Comparison of ENCODE assay signal across 9 mouse cellular contexts in the genomic region with DNA sequence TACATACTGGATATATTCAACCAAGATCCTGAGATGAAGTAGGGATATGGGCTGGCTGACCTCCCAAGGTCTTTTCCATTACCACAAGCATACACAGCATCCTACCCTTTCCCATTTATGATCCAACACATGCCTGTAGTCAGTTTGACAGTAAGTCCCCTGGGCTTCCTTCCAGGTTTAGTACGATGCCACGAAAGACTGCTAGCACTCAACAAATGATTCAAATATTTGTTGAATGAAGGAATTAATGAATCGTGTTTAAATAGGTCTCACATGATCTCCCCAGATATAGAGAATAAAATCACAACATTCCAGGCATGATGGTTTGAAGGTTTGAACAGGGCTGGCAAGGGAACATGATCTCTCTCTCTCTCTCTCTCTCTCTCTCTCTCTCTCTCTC. TPM values are rescaled to one million over a fixed set of nuclear protein-coding genes. Genes with fewer than 3 reads are reported as not detected.
DNase-seq lines count a peak whose midpoint lies in the region; ATAC-seq and TF ChIP-seq lines count a peak whose summit lies in the region.
"Had no signal": no experiment of that assay in that cellular context is flagged by ENCODE, and none has a peak within 500 bp of the region (broad histone marks: within the 10 kb centered on the region; RNA-seq: fewer than 3 reads in every experiment).

No protein-coding gene starts in this region.

- H3K4me1 ChIP-seq in embryonic facial prominence, embryonic 12.5 days, result no peaks in the 10 kb centered on the region
- peaks cover 10% of the 10 kb centered on the region for H3K4me1 ChIP-seq in embryonic facial prominence, embryonic 10.5 days
- 0 out of 2 replicates have a peak, but pooled peaks cover 4% of the 10 kb centered on the region for H3K4me1 ChIP-seq in lung, embryonic 14.5 days (ENCODE audit: insufficient read depth)
- H3K4me1 ChIP-seq in limb, embryonic 14.5 days (ENCODE audit: control insufficient read depth, insufficient read depth, low read length), result no peaks in the 10 kb centered on the region
- H3K4me1 ChIP-seq in stomach, embryonic 16.5 days (ENCODE audit: control insufficient read depth, insufficient read depth, low read length), result peaks cover 3% of the 10 kb centered on the region; the same call in 1 of the 2 replicates

- no peak for DNase-seq in embryonic facial prominence, embryonic 10.5 days (ENCODE audit: low spot score)
- peak; percentile 49 for DNase-seq in lung, embryonic 14.5 days
- DNase-seq in lung, postnatal 4 days, result no peak
- DNase-seq in limb, embryonic 14.5 days (ENCODE audit: low spot score), result peak; percentile 28
- DNase-seq in gastrocnemius, adult 18-20 months (ENCODE audit: low spot score), result no peak
- DNase-seq: right cerebral cortex, postnatal 25 days had no signal

- no peaks in the 10 kb centered on the region for H3K36me3 ChIP-seq in embryonic facial prominence, embryonic 12.5 days
- no peaks in the 10 kb centered on the region for H3K36me3 ChIP-seq in embryonic facial prominence, embryonic 10.5 days (replicated peaks)
- no peaks in the 10 kb centered on the region for H3K36me3 ChIP-seq in lung, embryonic 14.5 days (ENCODE audit: insufficient read depth)
- no peaks in the 10 kb centered on the region for H3K36me3 ChIP-seq in limb, embryonic 14.5 days (ENCODE audit: control insufficient read depth, insufficient read depth, low read length)
- no peaks in the 10 kb centered on the region for H3K36me3 ChIP-seq in stomach, embryonic 16.5 days (ENCODE audit: control insufficient read depth, insufficient read depth, low read length)

- no peak overlapping the region for H3K27ac ChIP-seq in embryonic facial prominence, embryonic 12.5 days
- no peak overlapping the region for H3K27ac ChIP-seq in embryonic facial prominence, embryonic 10.5 days (replicated peaks)
- no peak overlapping the region for H3K27ac ChIP-seq in lung, embryonic 14.5 days (ENCODE audit: low read depth)
- no peak overlapping the region for H3K27ac ChIP-seq in limb, embryonic 14.5 days (replicated peaks; ENCODE audit: low read depth, low read length)
- no peak overlapping the region for H3K27ac ChIP-seq in stomach, embryonic 16.5 days (ENCODE audit: low read length)

- no peak for TF ChIP-seq POLR2A in limb, embryonic 14.5 days (IDR thresholded peaks at IDR 0.05; ENCODE audit: borderline replicate concordance, extremely low read depth, insufficient read depth, insufficient read length)

- H3K4me3 ChIP-seq in embryonic facial prominence, embryonic 12.5 days, result no peak overlapping the region; the same call in 1 of the 2 replicates
- H3K4me3 ChIP-seq in embryonic facial prominence, embryonic 10.5 days, result no peak overlapping the region
- H3K4me3 ChIP-seq in lung, embryonic 14.5 days (ENCODE audit: low read depth, low read length), result no peak overlapping the region; the same call in 1 of the 2 replicates
- peak overlapping the region; percentile 62; the same call in 1 of the 2 replicates for H3K4me3 ChIP-seq in limb, embryonic 14.5 days (replicated peaks; ENCODE audit: low read length)
- H3K4me3 ChIP-seq in stomach, embryonic 16.5 days (replicated peaks; ENCODE audit: low read length), result peak overlapping the region; percentile 22

- H3K9ac ChIP-seq in embryonic facial prominence, embryonic 12.5 days, result no peak overlapping the region
- no peak overlapping the region for H3K9ac ChIP-seq in lung, embryonic 14.5 days
- H3K9ac ChIP-seq in limb, embryonic 14.5 days (ENCODE audit: low read depth, low read length, severe bottlenecking), result no peak overlapping the region
- H3K9ac ChIP-seq in stomach, embryonic 16.5 days (ENCODE audit: low read length), result no peak overlapping the region

- TF ChIP-seq CTCF in lung, embryonic 14.5 days (IDR thresholded peaks at IDR 0.05; ENCODE audit: low read depth), result no peak

- ATAC-seq in embryonic facial prominence, embryonic 12.5 days (ENCODE audit: insufficient number of reproducible peaks, insufficient read depth, low FRiP score, low TSS enrichment), result no peak
- no peak for ATAC-seq in lung, embryonic 14.5 days (ENCODE audit: insufficient read depth)
- 0 out of 2 replicates have a peak, but pooled peaks have one; percentile 7 for ATAC-seq in limb, embryonic 14.5 days (ENCODE audit: low FRiP score, low read depth)
- ATAC-seq in stomach, embryonic 16.5 days (ENCODE audit: insufficient read depth, low FRiP score), result no peak
- ATAC-seq in frontal cortex, adult (ENCODE audit: low TSS enrichment), result no peak

- peak overlapping the region; percentile 96 for H3K4me2 ChIP-seq in embryonic facial prominence, embryonic 12.5 days (replicated peaks)
- H3K4me2 ChIP-seq in lung, embryonic 14.5 days, result peak overlapping the region; percentile 99; the same call in 1 of the 2 replicates
- peak overlapping the region; percentile 97; the same call in 1 of the 2 replicates for H3K4me2 ChIP-seq in limb, embryonic 14.5 days (replicated peaks; ENCODE audit: low read depth, low read length, severe bottlenecking)
- H3K4me2 ChIP-seq in stomach, embryonic 16.5 days (ENCODE audit: low read depth, low read length), result peak overlapping the region; percentile 94

- H3K27me3 ChIP-seq in embryonic facial prominence, embryonic 12.5 days, result peaks cover 5% of the 10 kb centered on the region; the same call in 1 of the 2 replicates
- peaks cover 43% of the 10 kb centered on the region for H3K27me3 ChIP-seq in embryonic facial prominence, embryonic 10.5 days (replicated peaks; ENCODE audit: low read depth, poor library complexity, severe bottlenecking)
- H3K27me3 ChIP-seq in lung, embryonic 14.5 days (ENCODE audit: insufficient read depth, low read length), result no peaks in the 10 kb centered on the region
- no peaks in the 10 kb centered on the region for H3K27me3 ChIP-seq in limb, embryonic 14.5 days (ENCODE audit: control insufficient read depth, insufficient read depth, low read length)
- no peaks in the 10 kb centered on the region for H3K27me3 ChIP-seq in stomach, embryonic 16.5 days (ENCODE audit: control insufficient read depth, insufficient read depth, low read length)

- no peaks in the 10 kb centered on the region for H3K9me3 ChIP-seq in embryonic facial prominence, embryonic 12.5 days
- H3K9me3 ChIP-seq in embryonic facial prominence, embryonic 10.5 days, result no peaks in the 10 kb centered on the region
- no peaks in the 10 kb centered on the region for H3K9me3 ChIP-seq in lung, embryonic 14.5 days (ENCODE audit: low read depth, low read length)
- H3K9me3 ChIP-seq in limb, embryonic 14.5 days (ENCODE audit: control insufficient read depth, low read length), result no peaks in the 10 kb centered on the region
- no peaks in the 10 kb centered on the region for H3K9me3 ChIP-seq in stomach, embryonic 16.5 days (replicated peaks; ENCODE audit: control insufficient read depth, low read length)

- WGBS in embryonic facial prominence, embryonic 12.5 days, result 55% methylated on average over 3 of the region's 3 CpGs
- WGBS in embryonic facial prominence, embryonic 10.5 days, result 66% methylated on average over 3 of the region's 3 CpGs
- WGBS in lung, embryonic 14.5 days, result 26% methylated on average over 3 of the region's 3 CpGs
- 27% methylated on average over 3 of the region's 3 CpGs for WGBS in limb, embryonic 14.5 days
- 17% methylated on average over 3 of the region's 3 CpGs for WGBS in stomach, embryonic 16.5 days

RNA-seq across cellular contexts. Expression of gene Fam184b, which starts 1.0 kb away (rescaled TPM):
- 0.78 and 1.1 TPM in 2 replicates for polyA plus RNA-seq in embryonic facial prominence, embryonic 12.5 days (2016; fragmentation: Nextera tagmentation; extraction: Ambion mirVana)
- 0.62 and 0.67 TPM in 2 replicates for polyA plus RNA-seq in embryonic facial prominence, embryonic 10.5 days (2016; fragmentation: Nextera tagmentation; extraction: Ambion mirVana)
- 0.15 and 0.28 TPM in 2 replicates for polyA plus RNA-seq in lung, embryonic 14.5 days (2014; fragmentation: Nextera tagmentation; extraction: Ambion mirVana)
- polyA plus RNA-seq in limb, embryonic 14.5 days (2012; rRNA removed), result 1.5 and 1.6 TPM in 2 replicates
- 2.9 and 3.1 TPM in 2 replicates for polyA plus RNA-seq in limb, embryonic 14.5 days (2014; fragmentation: Nextera tagmentation; extraction: Ambion mirVana)
- polyA plus RNA-seq in stomach, embryonic 16.5 days (2015; fragmentation: Nextera tagmentation; extraction: Ambion mirVana), result 2.8 and 3.1 TPM in 2 replicates
- total RNA-seq in gastrocnemius, adult 18-20 months (2021), result under 1 TPM; 0.48 to 0.95 TPM

RNA-seq across cellular contexts. Expression of gene Ncapg, which starts 31.3 kb away (rescaled TPM):
- polyA plus RNA-seq in embryonic facial prominence, embryonic 12.5 days (2016; fragmentation: Nextera tagmentation; extraction: Ambion mirVana), result 56.8 and 58.3 TPM in 2 replicates
- polyA plus RNA-seq in embryonic facial prominence, embryonic 10.5 days (2016; fragmentation: Nextera tagmentation; extraction: Ambion mirVana), result 71.0 and 71.5 TPM in 2 replicates
- polyA plus RNA-seq in lung, embryonic 14.5 days (2014; fragmentation: Nextera tagmentation; extraction: Ambion mirVana), result 83.0 and 86.6 TPM in 2 replicates
- 23.2 and 29.2 TPM in 2 replicates for polyA plus RNA-seq in limb, embryonic 14.5 days (2012; rRNA removed)
- polyA plus RNA-seq in limb, embryonic 14.5 days (2014; fragmentation: Nextera tagmentation; extraction: Ambion mirVana), result 40.6 and 43.0 TPM in 2 replicates
- 41.2 and 44.2 TPM in 2 replicates for polyA plus RNA-seq in stomach, embryonic 16.5 days (2015; fragmentation: Nextera tagmentation; extraction: Ambion mirVana)
- total RNA-seq in gastrocnemius, adult 18-20 months (2021), result not detected

Comparison
In these comparisons a context has a peak if more than half of its experiments do, and no peak if none do; other contexts are left out.
1. DNase-seq: peak in lung, embryonic 14.5 days (single experiment) and limb, embryonic 14.5 days (single experiment); none in embryonic facial prominence, embryonic 10.5 days (single experiment), lung, postnatal 4 days (0 of 2) and gastrocnemius, adult 18-20 months (single experiment).
2. H3K4me3 ChIP-seq: peak in limb, embryonic 14.5 days (single experiment) and stomach, embryonic 16.5 days (single experiment); none in embryonic facial prominence, embryonic 12.5 days (single experiment), embryonic facial prominence, embryonic 10.5 days (single experiment) and lung, embryonic 14.5 days (single experiment).
3. Peak in every context shown above with its lines, with median percentiles within 50 percentile points of each other: H3K4me2 ChIP-seq.